Mouse (Mus musculus) G1E (cell line): Measurements from ENCODE around the gene Hypk.

Experiments
- CTCF ChIP-seq: IDR thresholded peaks from 2 replicates; pipeline ENCODE4 v1.5.1; 2012; ENCODE audit warnings: low read depth, low read length, inconsistent platforms, mixed read lengths
- GATA1 ChIP-seq: IDR thresholded peaks from 2 replicates; pipeline ENCODE4 v1.6.1; 2012; ENCODE audit warnings: borderline replicate concordance, low read length, inconsistent platforms, mixed read lengths
- POLR2AphosphoS5 ChIP-seq: IDR thresholded peaks from 2 replicates; pipeline ENCODE4 v1.6.1; 2012; ENCODE audit warnings: low read depth, low read length, inconsistent platforms; ENCODE audit not compliant: insufficient replicate concordance

DNA sequence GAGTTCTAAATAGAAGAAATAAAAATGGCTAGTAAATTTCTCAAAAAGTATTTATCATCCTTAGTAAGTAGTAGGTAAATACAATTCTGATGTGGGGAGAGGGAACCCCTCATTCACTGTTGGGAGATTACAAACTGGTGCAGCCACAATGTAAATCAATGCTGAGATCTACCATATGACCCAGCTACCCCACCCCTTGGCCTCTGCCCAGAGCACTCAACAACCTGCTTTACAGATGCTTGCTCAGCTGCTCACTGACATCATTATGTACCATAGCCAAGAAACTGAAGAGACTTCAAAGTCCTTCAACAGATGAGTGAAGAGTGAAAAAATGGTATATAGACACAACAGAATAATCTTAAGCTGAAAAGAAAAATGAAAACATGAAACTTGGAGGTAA lies 49.8 kb upstream of the Hypk start:
- TF ChIP-seq CTCF (no peak), GATA1 (no peak), POLR2AphosphoS5 (no peak)
